Comparison of ENCODE assay signal across 10 mouse cellular contexts in genomic region chr11:101485509-101486028, GRCm38 (mm10). TPM values are rescaled to one million over a fixed set of nuclear protein-coding genes. Genes with fewer than 3 reads are reported as not detected.
DNase-seq lines count a peak whose midpoint lies in the region; ATAC-seq and TF ChIP-seq lines count a peak whose summit lies in the region.
"Had no signal": no experiment of that assay in that cellular context is flagged by ENCODE, and none has a peak within 500 bp of the region (broad histone marks: within the 10 kb centered on the region; RNA-seq: fewer than 3 reads in every experiment).

No protein-coding gene starts in this region.

- ATAC-seq in heart, embryonic 14.5 days (ENCODE audit: insufficient number of reproducible peaks, insufficient read depth, low FRiP score, low read depth) = no peak
- ATAC-seq in liver, postnatal 0 days = peak; percentile 87

- peaks cover 21% of the 10 kb centered on the region for H3K36me3 ChIP-seq in heart, embryonic 14.5 days (ENCODE audit: control insufficient read depth, insufficient read depth, low read length)
- peaks cover 1 to 35% of the 10 kb centered on the region in 2 experiments; a peak in 3 of 4 replicates for H3K36me3 ChIP-seq in MEL (ENCODE audit: control insufficient read depth in 1 of 2, insufficient read depth in 2 of 2, low read length in 2 of 2)
- peaks cover 49% of the 10 kb centered on the region for H3K36me3 ChIP-seq in forebrain, embryonic 10.5 days (replicated peaks)
- peaks cover 19% of the 10 kb centered on the region; the same call in 1 of the 2 replicates for H3K36me3 ChIP-seq in liver, postnatal 0 days (replicated peaks; ENCODE audit: insufficient read depth, low read length)

- no peaks in the 10 kb centered on the region for H3K79me2 ChIP-seq in MEL (ENCODE audit: control insufficient read depth, insufficient read depth, low read length, poor library complexity)

- TF ChIP-seq CTCF in MEL (IDR thresholded peaks at IDR 0.05 in 2 of 3, conservative IDR thresholded peaks at IDR 0.05 in 1 of 3; ENCODE audit: control insufficient read depth in 1 of 3, insufficient read depth in 1 of 3, low read depth in 2 of 3, low read length in 3 of 3, poor library complexity in 1 of 3, severe bottlenecking in 1 of 3) = no peak; a peak in 1 of 6 replicates
- TF ChIP-seq CTCF in liver, postnatal 0 days (IDR thresholded peaks at IDR 0.05; ENCODE audit: low read depth) = no peak

- no peaks in the 10 kb centered on the region for H3K27me3 ChIP-seq in heart, embryonic 14.5 days (ENCODE audit: control insufficient read depth, insufficient read depth, low read length)
- no peaks in the 10 kb centered on the region for H3K27me3 ChIP-seq in MEL (ENCODE audit: control insufficient read depth in 1 of 2, insufficient read depth in 2 of 2, low read length in 2 of 2)
- H3K27me3 ChIP-seq in forebrain, embryonic 10.5 days (ENCODE audit: poor library complexity, severe bottlenecking) = no peaks in the 10 kb centered on the region
- no peaks in the 10 kb centered on the region for H3K27me3 ChIP-seq in liver, postnatal 0 days (ENCODE audit: insufficient read depth, low read length)

- peak overlapping the region; percentile 11; the same call in 1 of the 2 replicates for H3K4me2 ChIP-seq in heart, embryonic 14.5 days (ENCODE audit: low read length)
- peak overlapping the region; percentile 36 for H3K4me2 ChIP-seq in liver, postnatal 0 days (ENCODE audit: low read depth, low read length)
- H3K4me2 ChIP-seq: lung, embryonic 14.5 days had no signal

- intact Hi-C loops in heart, postnatal 10 days (cut with DNase I) = no loop called here
- intact Hi-C loops in gastrocnemius, postnatal 36 days (cut with DNase I) = no loop called here

- 7% methylated on average over 6 of the region's 6 CpGs for WGBS in heart, embryonic 14.5 days
- WGBS in forebrain, embryonic 10.5 days = 55% methylated on average over 6 of the region's 6 CpGs
- 26% methylated on average over 6 of the region's 6 CpGs for WGBS in liver, postnatal 0 days (ENCODE audit: insufficient replicate concordance)

- H3K9me3 ChIP-seq in heart, embryonic 14.5 days (ENCODE audit: control insufficient read depth, low read length) = no peaks in the 10 kb centered on the region
- no peaks in the 10 kb centered on the region for H3K9me3 ChIP-seq in MEL (replicated peaks; ENCODE audit: insufficient read depth, low read length)
- no peaks in the 10 kb centered on the region for H3K9me3 ChIP-seq in forebrain, embryonic 10.5 days
- no peaks in the 10 kb centered on the region for H3K9me3 ChIP-seq in liver, postnatal 0 days (ENCODE audit: low read length)

- DNase-seq in heart, postnatal 10 days = no peak
- peak; percentile 94 for DNase-seq in MEL (ENCODE audit: low read depth, low spot score)
- DNase-seq in forebrain, embryonic 10.5 days (ENCODE audit: extremely low spot score, low spot score) = no peak
- peak; percentile 45 for DNase-seq in liver, postnatal 0 days
- DNase-seq in gastrocnemius, postnatal 36 days = no peak
- no peak for DNase-seq in left cerebral cortex, adult 8-10 months (ENCODE audit: low spot score in 2 of 2)
- DNase-seq in cerebellum, adult 11-12 months = no peak
- DNase-seq: cerebellum, adult 18-20 months; lung, embryonic 14.5 days had no signal

- peak in 1 of 2 experiments; percentile 33; a peak in 1 of 4 replicates for TF ChIP-seq POLR2A in MEL (IDR thresholded peaks at IDR 0.05; ENCODE audit: control insufficient read depth in 1 of 2, insufficient read depth in 1 of 2, low read depth in 1 of 2, low read length in 2 of 2, poor library complexity in 1 of 2)

- no peak for TF ChIP-seq RAD21 in MEL (IDR thresholded peaks at IDR 0.05; ENCODE audit: low read depth, low read length)

- H3K4me3 ChIP-seq in heart, embryonic 14.5 days (ENCODE audit: control insufficient read depth in 1 of 2, insufficient read depth in 1 of 2, low read depth in 1 of 2, low read length in 2 of 2) = no peak overlapping the region
- no peak overlapping the region for H3K4me3 ChIP-seq in MEL (ENCODE audit: control insufficient read depth in 1 of 2, insufficient read depth in 1 of 2, low read depth in 2 of 2, low read length in 2 of 2)
- H3K4me3 ChIP-seq in forebrain, embryonic 10.5 days = no peak overlapping the region
- no peak overlapping the region for H3K4me3 ChIP-seq in liver, postnatal 0 days (ENCODE audit: low read depth, low read length)

- H3K9ac ChIP-seq in heart, embryonic 14.5 days (ENCODE audit: low read length) = no peak overlapping the region
- H3K9ac ChIP-seq in MEL (ENCODE audit: control insufficient read depth, low read depth, low read length, poor library complexity, severe bottlenecking) = no peak overlapping the region
- no peak overlapping the region for H3K9ac ChIP-seq in liver, postnatal 0 days (replicated peaks)
- H3K9ac ChIP-seq: lung, embryonic 14.5 days had no signal

- TF ChIP-seq EP300 in MEL (IDR thresholded peaks at IDR 0.05; ENCODE audit: low read depth in 1 of 2, low read length in 2 of 2) = peak; percentile 90 to 95
- peak; percentile 87 for TF ChIP-seq EP300 in liver, postnatal 0 days (IDR thresholded peaks at IDR 0.05; ENCODE audit: low read depth)

- peak overlapping the region; percentile 6 to 49; a peak in 3 of 4 replicates for H3K27ac ChIP-seq in heart, embryonic 14.5 days (replicated peaks in 1 of 2; ENCODE audit: control insufficient read depth in 1 of 2, insufficient read depth in 1 of 2, low read depth in 2 of 2, low read length in 2 of 2)
- peak overlapping the region; percentile 86 for H3K27ac ChIP-seq in MEL (ENCODE audit: control insufficient read depth, low read depth, low read length)
- peak overlapping the region; percentile 68; the same call in 1 of the 2 replicates for H3K27ac ChIP-seq in forebrain, embryonic 10.5 days
- H3K27ac ChIP-seq in liver, postnatal 0 days (ENCODE audit: low read depth) = 0 out of 2 replicates have a peak overlapping the region, but pooled peaks have one; percentile 35

- H3K4me1 ChIP-seq in heart, embryonic 14.5 days (ENCODE audit: control insufficient read depth in 2 of 2, insufficient read depth in 2 of 2, low read length in 2 of 2) = peaks cover 19 to 22% of the 10 kb centered on the region in 2 experiments
- H3K4me1 ChIP-seq in MEL (ENCODE audit: control insufficient read depth in 1 of 2, insufficient read depth in 2 of 2, low read length in 2 of 2) = peaks cover 10 to 29% of the 10 kb centered on the region in 2 experiments
- H3K4me1 ChIP-seq in forebrain, embryonic 10.5 days = peaks cover 21% of the 10 kb centered on the region
- H3K4me1 ChIP-seq in liver, postnatal 0 days (ENCODE audit: insufficient read depth) = peaks cover 26% of the 10 kb centered on the region

TF ChIP-seq in MEL, 35 proteins besides CTCF, POLR2A, EP300 and RAD21 (continues in another document):
- TF ChIP-seq GABPA (IDR thresholded peaks at IDR 0.05; ENCODE audit: low read depth, low read length) (no peak), MYC (IDR thresholded peaks at IDR 0.05; ENCODE audit: low read depth, low read length) (no peak), MAFK (IDR thresholded peaks at IDR 0.05; ENCODE audit: borderline replicate concordance, low read depth, low read length) (peak; percentile 51; the same call in 1 of the 2 replicates)

RNA-seq across cellular contexts. Expression of gene Vat1, which starts 19.5 kb away (rescaled TPM):
- 24.7 and 31.6 TPM in 2 replicates for polyA plus RNA-seq in heart, embryonic 14.5 days (2014; fragmentation: Nextera tagmentation; extraction: Ambion mirVana)
- 10 to 100 TPM; 50.1 to 50.4 TPM for total RNA-seq in heart, postnatal 10 days (2021)
- total RNA-seq in MEL (2012; rRNA removed) = 43.9 and 49.5 TPM in 2 replicates
- 100 to 1,000 TPM in 1 of 2 experiments, not detected in 1; 125 TPM for polyA plus RNA-seq in MEL (2012; ENCODE audit: insufficient read depth in 1 of 2, insufficient read length in 2 of 2, low read depth in 1 of 2, low replicate concordance in 2 of 2, missing spikeins in 1 of 2)
- 24.9 and 28.5 TPM in 2 replicates for polyA plus RNA-seq in forebrain, embryonic 10.5 days (2016; fragmentation: Nextera tagmentation; extraction: Ambion mirVana)
- polyA plus RNA-seq in liver, postnatal 0 days (2015; fragmentation: Nextera tagmentation; extraction: Ambion mirVana) = 8.3 and 8.4 TPM in 2 replicates
- total RNA-seq in gastrocnemius, postnatal 36 days (2021) = 10 to 100 TPM; 11.5 to 12.3 TPM
- total RNA-seq in left cerebral cortex, adult 8-10 months (2022) = 10 to 100 TPM; 40.7 to 54.4 (median 45.8) TPM

RNA-seq across cellular contexts. Expression of gene Rnd2, which starts 20.8 kb away (rescaled TPM):
- polyA plus RNA-seq in heart, embryonic 14.5 days (2014; fragmentation: Nextera tagmentation; extraction: Ambion mirVana) = 5.4 and 9.0 TPM in 2 replicates
- total RNA-seq in heart, postnatal 10 days (2021) = 1 to 10 TPM; 6.5 to 8.4 TPM
- 4.2 and 6.4 TPM in 2 replicates for total RNA-seq in MEL (2012; rRNA removed)
- polyA plus RNA-seq in MEL (2012; ENCODE audit: insufficient read depth in 1 of 2, insufficient read length in 2 of 2, low read depth in 1 of 2, low replicate concordance in 2 of 2, missing spikeins in 1 of 2) = 10 to 100 TPM in 1 of 2 experiments, not detected in 1; 18.6 TPM
- polyA plus RNA-seq in forebrain, embryonic 10.5 days (2016; fragmentation: Nextera tagmentation; extraction: Ambion mirVana) = 28.1 and 36.9 TPM in 2 replicates
- 1.9 and 2.0 TPM in 2 replicates for polyA plus RNA-seq in liver, postnatal 0 days (2015; fragmentation: Nextera tagmentation; extraction: Ambion mirVana)
- total RNA-seq in gastrocnemius, postnatal 36 days (2021) = 1 to 10 TPM; 2.8 to 3.0 TPM
- total RNA-seq in left cerebral cortex, adult 8-10 months (2022) = 100 to 1,000 TPM; 156 to 190 (median 176) TPM

RNA-seq across cellular contexts. Expression of gene Ifi35, which starts 37.4 kb away (rescaled TPM):
- polyA plus RNA-seq in heart, embryonic 14.5 days (2014; fragmentation: Nextera tagmentation; extraction: Ambion mirVana) = 17.1 and 17.3 TPM in 2 replicates
- 10 to 100 TPM; 12.9 to 13.7 TPM for total RNA-seq in heart, postnatal 10 days (2021)
- total RNA-seq in MEL (2012; rRNA removed) = 37.5 and 64.4 TPM in 2 replicates
- polyA plus RNA-seq in MEL (2012; ENCODE audit: insufficient read depth in 1 of 2, insufficient read length in 2 of 2, low read depth in 1 of 2, low replicate concordance in 2 of 2, missing spikeins in 1 of 2) = 100 to 1,000 TPM in 1 of 2 experiments, 10 to 100 TPM in 1; 35.5 to 146 TPM
- 3.3 and 3.4 TPM in 2 replicates for polyA plus RNA-seq in forebrain, embryonic 10.5 days (2016; fragmentation: Nextera tagmentation; extraction: Ambion mirVana)
- polyA plus RNA-seq in liver, postnatal 0 days (2015; fragmentation: Nextera tagmentation; extraction: Ambion mirVana) = 27.2 and 28.2 TPM in 2 replicates
- 10 to 100 TPM in 1 of 2 experiments, 1 to 10 TPM in 1; 9.1 to 13.0 TPM for total RNA-seq in gastrocnemius, postnatal 36 days (2021)
- 1 to 10 TPM; 2.8 to 4.8 (median 3.3) TPM for total RNA-seq in left cerebral cortex, adult 8-10 months (2022)

RNA-seq across cellular contexts. Expression of gene Rpl27, which starts 43.5 kb away (rescaled TPM):
- 245 and 260 TPM in 2 replicates for polyA plus RNA-seq in heart, embryonic 14.5 days (2014; fragmentation: Nextera tagmentation; extraction: Ambion mirVana)
- 10 to 100 TPM; 63.3 to 68.3 TPM for total RNA-seq in heart, postnatal 10 days (2021)
- 2,405 and 2,621 TPM in 2 replicates for total RNA-seq in MEL (2012; rRNA removed)
- 100 to 1,000 TPM in 1 of 2 experiments, not detected in 1; 595 TPM for polyA plus RNA-seq in MEL (2012; ENCODE audit: insufficient read depth in 1 of 2, insufficient read length in 2 of 2, low read depth in 1 of 2, low replicate concordance in 2 of 2, missing spikeins in 1 of 2)
- 499 and 505 TPM in 2 replicates for polyA plus RNA-seq in forebrain, embryonic 10.5 days (2016; fragmentation: Nextera tagmentation; extraction: Ambion mirVana)
- 205 and 213 TPM in 2 replicates for polyA plus RNA-seq in liver, postnatal 0 days (2015; fragmentation: Nextera tagmentation; extraction: Ambion mirVana)
- 10 to 100 TPM; 35.1 to 42.1 TPM for total RNA-seq in gastrocnemius, postnatal 36 days (2021)
- total RNA-seq in left cerebral cortex, adult 8-10 months (2022) = 10 to 100 TPM; 20.6 to 44.6 (median 32.7) TPM

Comparison
In these comparisons a context has a peak if more than half of its experiments do, and no peak if none do; other contexts are left out.
1. H3K27ac ChIP-seq: peak in every context shown above with its lines; median percentile 86 in MEL; 68 in forebrain, embryonic 10.5 days; 35 in liver, postnatal 0 days; 28 in heart, embryonic 14.5 days.
2. DNase-seq: peak in MEL (single experiment) and liver, postnatal 0 days (single experiment); none in heart, postnatal 10 days (0 of 2), forebrain, embryonic 10.5 days (single experiment), gastrocnemius, postnatal 36 days (0 of 2), left cerebral cortex, adult 8-10 months (0 of 2) and cerebellum, adult 11-12 months (single experiment).
3. RNA of gene Rnd2, which starts 20.8 kb away (total RNA-seq): 156 to 190 TPM in left cerebral cortex, adult 8-10 months; 6.5 to 8.4 TPM in heart, postnatal 10 days, 4.2 to 6.4 TPM in MEL and 2.8 to 3.0 TPM in gastrocnemius, postnatal 36 days; every median in the first group is over 10 times any median in the second.